Mouse (Mus musculus): ENCODE measurements around the gene Afg1l. TPM values are rescaled to one million over a fixed set of nuclear protein-coding genes. Genes with fewer than 3 reads are reported as not detected.

Gene Afg1l
- polyA plus RNA-seq, 1 experiment = 5.0 TPM

- TF ChIP-seq POLR2A (IDR thresholded peaks at IDR 0.05; ENCODE audit: borderline replicate concordance, control insufficient read depth, low read depth, low read length) (no peak), CTCF (IDR thresholded peaks at IDR 0.05; ENCODE audit: control insufficient read depth, insufficient read depth, low read length) (no peak)
- Histone ChIP-seq H3K27ac (ENCODE audit: control insufficient read depth, insufficient read depth, low read depth, low read length, poor library complexity) (no peak overlapping the region), H3K4me3 (replicated peaks; ENCODE audit: control insufficient read depth, low read depth, low read length) (no peak overlapping the region), H3K4me1 (ENCODE audit: control insufficient read depth, insufficient read depth, low read length) (peaks cover 2% of the 10 kb centered on the region; the same call in 1 of the 2 replicates)
- WGBS = 70% methylated on average over 4 of the region's 4 CpGs
Measured at GRCm38 (mm10) chr10:42296559-42296958, 181.8 kb downstream of the Afg1l start.

- WGBS = 11% methylated on average over 1 of the region's 1 CpGs
- Histone ChIP-seq H3K27ac (ENCODE audit: control insufficient read depth, insufficient read depth, low read depth, low read length, poor library complexity) (no peak overlapping the region), H3K4me3 (replicated peaks; ENCODE audit: control insufficient read depth, low read depth, low read length) (no peak overlapping the region), H3K4me1 (ENCODE audit: control insufficient read depth, insufficient read depth, low read length) (peaks cover 1% of the 10 kb centered on the region; the same call in 1 of the 2 replicates)
- TF ChIP-seq POLR2A (IDR thresholded peaks at IDR 0.05; ENCODE audit: borderline replicate concordance, control insufficient read depth, low read depth, low read length) (no peak), CTCF (IDR thresholded peaks at IDR 0.05; ENCODE audit: control insufficient read depth, insufficient read depth, low read length) (peak; percentile 39; the same call in 1 of the 2 replicates)
Measured at GRCm38 (mm10) chr10:42295028-42295427, 183.3 kb downstream of the Afg1l start.

GRCm38 (mm10) chr10:42294392-42294791, 184.0 kb downstream of the Afg1l start:
- no peak overlapping the region; the same call in 1 of the 2 replicates for H3K27ac ChIP-seq (ENCODE audit: control insufficient read depth, insufficient read depth, low read depth, low read length, poor library complexity)
- no peaks in the 10 kb centered on the region for H3K4me1 ChIP-seq (ENCODE audit: control insufficient read depth, insufficient read depth, low read length)
- TF ChIP-seq POLR2A (IDR thresholded peaks at IDR 0.05; ENCODE audit: borderline replicate concordance, control insufficient read depth, low read depth, low read length) (no peak), CTCF (IDR thresholded peaks at IDR 0.05; ENCODE audit: control insufficient read depth, insufficient read depth, low read length) (no peak)
- 1% methylated on average over 2 of the region's 2 CpGs for WGBS
- H3K4me3 ChIP-seq (replicated peaks; ENCODE audit: control insufficient read depth, low read depth, low read length) = no peak overlapping the region

- TF ChIP-seq CTCF (IDR thresholded peaks at IDR 0.05; ENCODE audit: control insufficient read depth, insufficient read depth, low read length) = no peak
- no peak for TF ChIP-seq POLR2A (IDR thresholded peaks at IDR 0.05; ENCODE audit: borderline replicate concordance, control insufficient read depth, low read depth, low read length)
- WGBS = 7% methylated on average over 4 of the region's 4 CpGs
Measured at GRCm38 (mm10) chr10:42293877-42294276, 184.5 kb downstream of the Afg1l start.

GRCm38 (mm10) chr10:42291360-42291759, 187.0 kb downstream of the Afg1l start:
- WGBS = 64% methylated on average over 5 of the region's 5 CpGs
- Histone ChIP-seq H3K4me3 (replicated peaks; ENCODE audit: control insufficient read depth, low read depth, low read length) (no peak overlapping the region), H3K4me1 (ENCODE audit: control insufficient read depth, insufficient read depth, low read length) (no peaks in the 10 kb centered on the region), H3K27ac (ENCODE audit: control insufficient read depth, insufficient read depth, low read depth, low read length, poor library complexity) (no peak overlapping the region)
- TF ChIP-seq CTCF (IDR thresholded peaks at IDR 0.05; ENCODE audit: control insufficient read depth, insufficient read depth, low read length) = peak; percentile 91
- TF ChIP-seq POLR2A (IDR thresholded peaks at IDR 0.05; ENCODE audit: borderline replicate concordance, control insufficient read depth, low read depth, low read length) = no peak

More at GRCm38 (mm10) chr10:42293877-42294276, 184.5 kb downstream of the Afg1l start:
- H3K4me1 ChIP-seq (ENCODE audit: control insufficient read depth, insufficient read depth, low read length) = no peaks in the 10 kb centered on the region
- H3K4me3 ChIP-seq (replicated peaks; ENCODE audit: control insufficient read depth, low read depth, low read length) = no peak overlapping the region
- peak overlapping the region; percentile 22; the same call in 1 of the 2 replicates for H3K27ac ChIP-seq (ENCODE audit: control insufficient read depth, insufficient read depth, low read depth, low read length, poor library complexity)

- WGBS = 35% methylated on average over 1 of the region's 1 CpGs
- no peaks in the 10 kb centered on the region for H3K4me1 ChIP-seq (ENCODE audit: control insufficient read depth, insufficient read depth, low read length)
- no peak overlapping the region for H3K4me3 ChIP-seq (replicated peaks; ENCODE audit: control insufficient read depth, low read depth, low read length)
- H3K27ac ChIP-seq (ENCODE audit: control insufficient read depth, insufficient read depth, low read depth, low read length, poor library complexity) = no peak overlapping the region
- TF ChIP-seq POLR2A (IDR thresholded peaks at IDR 0.05; ENCODE audit: borderline replicate concordance, control insufficient read depth, low read depth, low read length) (no peak), CTCF (IDR thresholded peaks at IDR 0.05; ENCODE audit: control insufficient read depth, insufficient read depth, low read length) (no peak)
Measured at GRCm38 (mm10) chr10:42287666-42288065, 190.7 kb downstream of the Afg1l start.

- WGBS = 3% methylated on average over 38 of the region's 38 CpGs
- peak overlapping the region; percentile 97 for H3K27ac ChIP-seq (ENCODE audit: control insufficient read depth, insufficient read depth, low read depth, low read length, poor library complexity)
- peak overlapping the region; percentile 82 for H3K4me3 ChIP-seq (replicated peaks; ENCODE audit: control insufficient read depth, low read depth, low read length)
Measured at GRCm38 (mm10) chr10:42278307-42278850, 200.0 kb downstream of the Afg1l start.

GRCm38 (mm10) chr10:42277476-42278306, 200.7 kb downstream of the Afg1l start:
- Histone ChIP-seq H3K4me3 (replicated peaks; ENCODE audit: control insufficient read depth, low read depth, low read length) (peak overlapping the region; percentile 99), H3K4me1 (ENCODE audit: control insufficient read depth, insufficient read depth, low read length) (peaks cover 3% of the 10 kb centered on the region), H3K27ac (ENCODE audit: control insufficient read depth, insufficient read depth, low read depth, low read length, poor library complexity) (peak overlapping the region; percentile 97)
- TF ChIP-seq POLR2A (IDR thresholded peaks at IDR 0.05; ENCODE audit: borderline replicate concordance, control insufficient read depth, low read depth, low read length) (no peak), CTCF (IDR thresholded peaks at IDR 0.05; ENCODE audit: control insufficient read depth, insufficient read depth, low read length) (0 out of 2 replicates have a peak, but pooled peaks have one; percentile 1)
- under 1% methylated on average over 78 of the region's 78 CpGs for WGBS

More at GRCm38 (mm10) chr10:42278307-42278850, 200.0 kb downstream of the Afg1l start:
- TF ChIP-seq POLR2A (IDR thresholded peaks at IDR 0.05; ENCODE audit: borderline replicate concordance, control insufficient read depth, low read depth, low read length) (no peak), CTCF (IDR thresholded peaks at IDR 0.05; ENCODE audit: control insufficient read depth, insufficient read depth, low read length) (no peak)
- peaks cover 3% of the 10 kb centered on the region for H3K4me1 ChIP-seq (ENCODE audit: control insufficient read depth, insufficient read depth, low read length)
